Mouse (Mus musculus): ENCODE data around the gene Erbb2.

DNA sequence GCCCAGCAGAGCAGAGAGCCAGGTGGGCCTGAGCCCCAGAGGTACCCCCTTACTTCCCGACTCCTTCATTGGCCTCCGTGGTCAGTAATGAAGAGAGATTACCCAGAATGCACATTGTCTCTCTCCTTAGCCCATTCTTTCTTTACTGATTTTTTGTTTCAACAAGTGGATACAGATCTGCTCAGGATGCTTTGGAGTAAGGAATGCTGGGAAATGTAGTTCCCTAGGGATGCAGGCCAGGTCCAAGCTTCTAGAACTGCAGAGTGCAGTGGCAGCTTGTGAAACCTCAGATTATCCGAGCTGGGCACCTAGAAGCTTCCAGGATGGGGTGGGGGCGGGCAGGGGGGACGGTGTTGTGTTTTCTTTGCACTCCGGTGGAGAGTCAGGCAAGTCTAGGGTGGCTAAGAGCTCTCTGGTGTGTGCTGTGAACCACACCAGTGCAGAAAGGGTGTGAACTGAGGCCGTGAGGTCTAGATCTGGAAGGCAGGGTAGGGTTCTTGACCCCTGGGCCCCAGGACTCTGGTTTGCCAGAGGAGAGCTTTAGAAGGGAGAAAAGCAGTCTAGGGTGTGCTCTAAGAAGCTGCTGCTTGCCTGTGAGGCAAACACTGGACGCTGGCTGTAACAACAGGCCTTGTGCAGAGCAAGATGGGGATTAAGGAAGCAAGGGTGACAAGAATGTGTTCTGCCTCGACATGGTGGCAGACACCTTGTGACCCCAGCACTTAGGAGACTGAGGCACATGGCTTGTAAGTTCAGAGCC lies 19.7 kb downstream of the Erbb2 start:
- no peak for TF ChIP-seq POLR2A (IDR thresholded peaks at IDR 0.05; ENCODE audit: extremely low read depth, insufficient read depth, low read length)
- no peak for TF ChIP-seq CTCF (IDR thresholded peaks at IDR 0.05; ENCODE audit: low read depth, low read length)

Data from liver, adult 2 months (tissue).